Mouse (Mus musculus) spleen, postnatal 36 days (tissue): ENCODE measurements around the gene Calhm2.

Source experiments
- DNase-seq, 2 experiments: peaks; one replicate each; pipeline ENCODE4 v3.0.0; 2022; ENCODE audit warnings: low spot score in 2 of 2, mixed read lengths in 1 of 2

Calhm2 gene

GRCm38 (mm10) chr19:47067924-47068611, 70.0 kb downstream of the Calhm2 start:
- DNase-seq: peak; percentile 87 to 88

- peak; percentile 98 for DNase-seq
These were observed 70.8 kb downstream of the Calhm2 start, which contains the start of gene Taf5 for GRCm38 (mm10) chr19:47067096-47067882. Gene Taf5, plus strand, starts transcription at chr19:47067746.

GRCm38 (mm10) chr19:47065860-47066259, 72.2 kb downstream of the Calhm2 start:
- DNase-seq: no peak

- no peak for DNase-seq
These were observed 80.4 kb downstream of the Calhm2 start for GRCm38 (mm10) chr19:47057684-47058083.
